ENCODE assay signal across 8 mouse cellular contexts in the genomic region with DNA sequence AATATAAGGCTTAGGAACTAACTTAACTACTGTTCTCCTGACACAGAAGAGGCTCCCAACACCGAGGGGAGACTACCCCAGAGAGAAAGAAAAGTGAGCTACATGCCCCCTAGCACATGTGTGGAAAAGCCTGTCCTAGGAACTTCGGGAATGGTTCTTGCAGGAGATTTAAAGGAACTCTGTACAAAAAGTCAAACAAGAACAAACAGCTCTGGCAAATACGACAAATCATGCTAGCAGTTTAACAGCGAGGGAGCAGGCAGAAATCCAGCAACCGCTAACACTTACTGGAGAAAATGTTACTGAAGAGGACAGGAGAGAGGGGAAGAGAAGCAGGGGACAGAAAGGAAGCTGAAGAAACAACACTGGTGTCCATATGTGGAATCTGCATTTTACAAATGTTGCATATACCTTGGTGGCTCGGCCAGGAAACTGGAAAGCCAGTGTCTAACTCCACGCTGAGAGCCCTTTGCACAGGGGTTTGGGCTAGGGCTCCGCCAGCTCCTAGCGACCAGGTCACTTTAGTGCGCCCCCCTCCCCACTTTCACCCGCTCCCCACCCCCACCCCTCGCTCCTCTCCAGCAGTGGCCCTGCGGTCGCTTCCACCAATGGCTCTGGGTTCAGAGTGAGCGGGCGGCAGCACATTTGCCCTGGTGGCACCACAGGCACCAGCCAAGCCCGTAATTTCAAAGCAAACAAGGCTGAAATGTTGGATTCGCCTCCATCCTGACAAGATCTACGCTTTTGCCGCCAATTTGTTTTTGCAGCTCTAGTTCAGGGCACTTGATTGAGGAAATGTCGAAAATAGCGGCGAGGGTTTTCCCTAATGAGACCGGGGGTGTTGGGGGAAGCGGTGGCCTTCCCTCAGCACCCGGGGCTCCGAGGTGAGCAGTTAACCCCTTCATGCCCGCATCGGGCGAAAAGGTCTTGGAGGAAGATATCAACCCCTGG. TPM values are rescaled to one million over a fixed set of nuclear protein-coding genes. Genes with fewer than 3 reads are reported as not detected.
DNase-seq lines count a peak whose midpoint lies in the region; ATAC-seq and TF ChIP-seq lines count a peak whose summit lies in the region.
"Had no signal": no experiment of that assay in that cellular context is flagged by ENCODE, and none has a peak within 500 bp of the region (broad histone marks: within the 10 kb centered on the region; RNA-seq: fewer than 3 reads in every experiment).

No protein-coding gene starts in this region.

- H3K27ac ChIP-seq in ES-E14 (ENCODE audit: insufficient read depth, low read depth, low read length, poor library complexity, severe bottlenecking), result no peak overlapping the region
- H3K27ac ChIP-seq in liver, embryonic 16.5 days (ENCODE audit: low read length), result no peak overlapping the region

- no peaks in the 10 kb centered on the region for H3K36me3 ChIP-seq in ES-E14 (ENCODE audit: control insufficient read depth, insufficient read depth, low read length, poor library complexity, severe bottlenecking)
- no peaks in the 10 kb centered on the region for H3K36me3 ChIP-seq in liver, embryonic 16.5 days (ENCODE audit: control insufficient read depth, insufficient read depth)

- in situ Hi-C loops in ES-E14 (cut with MboI; ENCODE audit: low sequenced_read_pairs in 2 of 2, unreplicated experiment in 2 of 2), result no loop called here

- H3K4me3 ChIP-seq in ES-E14 (ENCODE audit: insufficient read depth in 1 of 2, low read depth in 1 of 2, low read length in 2 of 2, poor library complexity in 1 of 2, severe bottlenecking in 1 of 2), result peak overlapping the region; percentile 56 to 63
- H3K4me3 ChIP-seq in liver, embryonic 16.5 days (ENCODE audit: low read depth, low read length), result no peak overlapping the region

- H3K9me3 ChIP-seq in ES-E14 (ENCODE audit: control insufficient read depth, insufficient read depth, low read depth, low read length), result no peaks in the 10 kb centered on the region
- no peaks in the 10 kb centered on the region for H3K9me3 ChIP-seq in liver, embryonic 16.5 days (replicated peaks; ENCODE audit: control insufficient read depth, low read length)

- intact Hi-C loops in heart, postnatal 10 days (cut with DNase I), result loop anchor here (5.0 kb wide), 2 partner anchors 100 to 430 kb away; no protein-coding TSS in a partner anchor

- under 1% methylated on average over 30 of the region's 30 CpGs for WGBS in liver, embryonic 16.5 days (ENCODE audit: insufficient replicate concordance)

- no peak overlapping the region; the same call in 1 of the 2 replicates for H3K9ac ChIP-seq in ES-E14 (ENCODE audit: insufficient read depth, low read depth, low read length, poor library complexity, severe bottlenecking)
- H3K9ac ChIP-seq in liver, embryonic 16.5 days (ENCODE audit: low read depth, low read length), result no peak overlapping the region

- ATAC-seq in liver, embryonic 16.5 days (ENCODE audit: low read depth), result no peak
- ATAC-seq in inflammation-experienced regulatory T-cells, adult 6 months, result no peak

- no peak for DNase-seq in ES-E14 (ENCODE audit: low read depth, low spot score)
- peak; percentile 65 for DNase-seq in embryo, embryonic 10 days (ENCODE audit: low spot score)
- DNase-seq in heart, postnatal 10 days, result peak; percentile 64 to 75
- no peak for DNase-seq in frontal cortex, postnatal 25 days (ENCODE audit: low spot score in 2 of 2)
- DNase-seq in cerebellum, postnatal 25 days, result no peak

- no peaks in the 10 kb centered on the region for H3K4me1 ChIP-seq in ES-E14 (ENCODE audit: control insufficient read depth in 2 of 2, insufficient read depth in 2 of 2, low read length in 2 of 2, poor library complexity in 1 of 2)
- no peaks in the 10 kb centered on the region; the same call in 1 of the 2 replicates for H3K4me1 ChIP-seq in liver, embryonic 16.5 days (ENCODE audit: control insufficient read depth, low read depth, low read length)

- H3K4me2 ChIP-seq in liver, embryonic 16.5 days (ENCODE audit: low read depth, low read length), result 0 out of 2 replicates have a peak overlapping the region, but pooled peaks have one; percentile 6

- H3K27me3 ChIP-seq in liver, embryonic 16.5 days (ENCODE audit: control insufficient read depth, insufficient read depth, low read depth, low read length), result peaks cover 44% of the 10 kb centered on the region

TF ChIP-seq in ES-E14, 5 proteins besides CTCF, POLR2A, EP300 and RAD21:
- TF ChIP-seq ZNF384 (IDR thresholded peaks at IDR 0.05; ENCODE audit: low read depth, low read length), result no peak
- TF ChIP-seq MAFK (IDR thresholded peaks at IDR 0.05; ENCODE audit: insufficient read depth, low read depth, low read length), result no peak
- no peak for TF ChIP-seq HCFC1 (IDR thresholded peaks at IDR 0.05; ENCODE audit: borderline replicate concordance, insufficient read depth, low read length)
- TF ChIP-seq CHD2 (IDR thresholded peaks at IDR 0.05; ENCODE audit: low read depth, low read length), result no peak
- no peak for TF ChIP-seq ZC3H11A (IDR thresholded peaks at IDR 0.05; ENCODE audit: borderline replicate concordance, low read depth, low read length)
TF ChIP-seq in ES-E14: peak in this region for 0.

RNA-seq across cellular contexts. Expression of a gene that starts 8.5 kb away (rescaled TPM):
- total RNA-seq in ES-E14 (2012; rRNA removed), result 0.18 TPM in 1 of 2 replicates, not detected in the other
- total RNA-seq in heart, postnatal 10 days (2021), result 10 to 100 TPM; 52.5 to 58.9 TPM
- polyA plus RNA-seq in liver, embryonic 16.5 days (2015; fragmentation: Nextera tagmentation; extraction: Ambion mirVana), result 0.42 and 0.58 TPM in 2 replicates
- not detected for polyA plus RNA-seq in inflammation-experienced regulatory T-cells, adult 6 months (2017; shearing (Covaris generic))
- total RNA-seq: left cerebral cortex, postnatal 36 days had no signal

Comparison
In these comparisons a context has a peak if more than half of its experiments do, and no peak if none do; other contexts are left out.
1. DNase-seq: peak in embryo, embryonic 10 days (single experiment) and heart, postnatal 10 days (2 of 2); none in ES-E14 (single experiment), frontal cortex, postnatal 25 days (0 of 2) and cerebellum, postnatal 25 days (0 of 2).
2. RNA of a gene that starts 8.5 kb away (total RNA-seq): 52.5 to 58.9 TPM in heart, postnatal 10 days; 0.18 TPM in ES-E14; every median in the first group is over 10 times any median in the second.